Mouse (Mus musculus): ENCODE data around the gene St6galnac6.

Gene St6galnac6

GRCm38 (mm10) chr2:32601417-32602065 lies 2.0 kb downstream of the St6galnac6 start:
- CTCF ChIA-PET = interaction anchor here (0.5 to 5.1 kb wide), 25 partner anchors 11 to 504 kb away, joined by 3 to 32 read pairs (median 4); partner anchors contain the start of genes 9430097D07Rik (in 3 of the 4), Pip5kl1 (in 2 of the 4), St6galnac4 (in 2 of the 4) and Slc25a25 (in 1 of the 4)
- POLR2A ChIA-PET = interaction anchor here in 3 of 4 experiments (0.6 to 1.4 kb wide), 10 partner anchors 9 to 105 kb away, joined by 3 to 4 read pairs (median 3); partner anchors contain the start of genes Dpm2 (in 1 of the 3) and Eng (in 1 of the 3)

GRCm38 (mm10) chr2:32602600-32603054 lies 3.1 kb downstream of the St6galnac6 start:
- POLR2A ChIA-PET = interaction anchor here in 2 of 4 experiments (0.6 to 1.5 kb wide), 7 partner anchors 19 to 255 kb away, joined by 3 to 6 read pairs (median 3); partner anchors contain the start of gene Eng (in 1 of the 2)

GRCm38 (mm10) chr2:32604631-32605030 lies 5.1 kb downstream of the St6galnac6 start:
- CTCF ChIA-PET = interaction anchor here in 2 of 4 experiments (0.5 to 5.1 kb wide), 8 partner anchors 18 to 253 kb away, joined by 3 to 32 read pairs (median 6); partner anchors contain the start of gene St6galnac4 (in 2 of the 2)
- POLR2A ChIA-PET = interaction anchor here in 2 of 4 experiments (0.7 to 2.9 kb wide), 6 partner anchors 17 to 411 kb away, joined by 3 to 7 read pairs (median 3); partner anchors contain the start of genes Dpm2 (in 1 of the 2) and St6galnac4 (in 1 of the 2)

More at GRCm38 (mm10) chr2:32602600-32603054, 3.1 kb downstream of the St6galnac6 start:
- CTCF ChIA-PET = interaction anchor here (0.6 to 5.1 kb wide), 18 partner anchors 9 to 198 kb away, joined by 3 to 32 read pairs (median 4); partner anchors contain the start of genes Pip5kl1 (in 2 of the 4), St6galnac4 (in 2 of the 4) and 9430097D07Rik (in 1 of the 4)

GRCm38 (mm10) chr2:32606161-32607142 lies 6.9 kb downstream of the St6galnac6 start:
- ChIA-PET POLR2A (interaction anchor here (0.6 to 4.8 kb wide), 35 partner anchors 9 to 457 kb away, joined by 3 to 33 read pairs (median 4); partner anchors contain the start of genes St6galnac4 (in 3 of the 4), Dpm2 (in 1 of the 4), Fam102a (in 1 of the 4) and Lrsam1 (in 1 of the 4)), CTCF (interaction anchor here (0.5 to 2.9 kb wide), 44 partner anchors 8 to 874 kb away, joined by 3 to 17 read pairs (median 4); partner anchors contain the start of genes St6galnac4 (in 2 of the 4), Dpm2 (in 1 of the 4), Pip5kl1 (in 1 of the 4) and Tor2a (in 1 of the 4))

- ChIA-PET CTCF (interaction anchor here (0.6 to 2.9 kb wide), 30 partner anchors 8 to 321 kb away, joined by 3 to 17 read pairs (median 4); partner anchors contain the start of genes St6galnac4 (in 2 of the 4), 9430097D07Rik (in 1 of the 4), Dpm2 (in 1 of the 4) and Tor2a (in 1 of the 4)), POLR2A (interaction anchor here (0.6 to 4.8 kb wide), 41 partner anchors 8 to 458 kb away, joined by 3 to 33 read pairs (median 4); partner anchors contain the start of genes St6galnac4 (in 3 of the 4), Lrsam1 (in 2 of the 4), Rpl12 (in 2 of the 4) and Eng (in 1 of the 4))
These were observed 7.9 kb downstream of the St6galnac6 start for GRCm38 (mm10) chr2:32607262-32607947.

GRCm38 (mm10) chr2:32608141-32608777 lies 8.8 kb downstream of the St6galnac6 start:
- POLR2A ChIA-PET = interaction anchor here in 3 of 4 experiments (0.6 to 4.8 kb wide), 47 partner anchors 9 to 1830 kb away, joined by 3 to 33 read pairs (median 4); partner anchors contain the start of genes Lrsam1 (in 3 of the 3), Rpl12 (in 3 of the 3), Eng (in 2 of the 3) and 1110008P14Rik (in 1 of the 3)
- CTCF ChIA-PET = interaction anchor here in 3 of 4 experiments (0.6 to 2.9 kb wide), 27 partner anchors 7 to 353 kb away, joined by 3 to 17 read pairs (median 5); partner anchors contain the start of genes 9430097D07Rik (in 1 of the 3), Lrsam1 (in 1 of the 3), Pip5kl1 (in 1 of the 3) and Rpl12 (in 1 of the 3)

- ChIA-PET POLR2A (interaction anchor here (0.6 to 4.8 kb wide), 46 partner anchors 8 to 1831 kb away, joined by 3 to 33 read pairs (median 4); partner anchors contain the start of genes Lrsam1 (in 3 of the 4), Rpl12 (in 3 of the 4), Eng (in 2 of the 4) and 1110008P14Rik (in 1 of the 4)), CTCF (interaction anchor here in 3 of 4 experiments (0.5 to 2.9 kb wide), 25 partner anchors 10 to 353 kb away, joined by 3 to 17 read pairs (median 4); partner anchors contain the start of genes 9430097D07Rik (in 1 of the 3), Lrsam1 (in 1 of the 3), Pip5kl1 (in 1 of the 3) and Rpl12 (in 1 of the 3))
These were observed 9.4 kb downstream of the St6galnac6 start for GRCm38 (mm10) chr2:32608778-32609435.

GRCm38 (mm10) chr2:32610610-32611229 lies 11.2 kb downstream of the St6galnac6 start:
- ChIA-PET CTCF (interaction anchor here in 3 of 4 experiments (0.8 to 1.9 kb wide), 12 partner anchors 23 to 298 kb away, joined by 3 to 6 read pairs (median 4); partner anchors contain the start of genes Dpm2 (in 1 of the 3) and Eng (in 1 of the 3)), POLR2A (interaction anchor here in 2 of 4 experiments (0.6 to 4.8 kb wide), 14 partner anchors 8 to 117 kb away, joined by 3 to 22 read pairs (median 3); partner anchors contain the start of genes 9430097D07Rik (in 1 of the 2), Fpgs (in 1 of the 2) and Pip5kl1 (in 1 of the 2))

GRCm38 (mm10) chr2:32612274-32612673 lies 12.8 kb downstream of the St6galnac6 start:
- ChIA-PET POLR2A (interaction anchor here in 3 of 4 experiments (0.5 to 3.5 kb wide), 30 partner anchors 9 to 349 kb away, joined by 3 to 29 read pairs (median 3); partner anchors contain the start of genes Dpm2 (in 1 of the 3), Lrsam1 (in 1 of the 3), Rpl12 (in 1 of the 3) and St6galnac4 (in 1 of the 3)), CTCF (interaction anchor here (0.5 to 1.5 kb wide), 32 partner anchors 9 to 396 kb away, joined by 3 to 14 read pairs (median 4); partner anchors contain the start of genes Dpm2 (in 1 of the 4) and Pip5kl1 (in 1 of the 4))

- ChIA-PET POLR2A (interaction anchor here in 2 of 4 experiments (0.6 to 1.7 kb wide), 7 partner anchors 8 to 83 kb away, joined by 3 to 7 read pairs (median 4); partner anchors contain the start of gene St6galnac4 (in 1 of the 2)), CTCF (interaction anchor here in 2 of 4 experiments (1.0 to 1.3 kb wide), 2 partner anchors 14 to 34 kb away, joined by 3 to 5 read pairs; no protein-coding TSS in a partner anchor)
These were observed 17.6 kb downstream of the St6galnac6 start for GRCm38 (mm10) chr2:32617109-32617508.

GRCm38 (mm10) chr2:32617601-32618000 lies 18.1 kb downstream of the St6galnac6 start:
- POLR2A ChIA-PET = interaction anchor here in 3 of 4 experiments (0.6 to 3.0 kb wide), 5 partner anchors 9 to 128 kb away, joined by 3 to 20 read pairs (median 7); no protein-coding TSS in a partner anchor

GRCm38 (mm10) chr2:32618051-32618450 lies 18.5 kb downstream of the St6galnac6 start:
- ChIA-PET POLR2A (interaction anchor here in 3 of 4 experiments (0.6 to 3.0 kb wide), 5 partner anchors 8 to 128 kb away, joined by 3 to 20 read pairs (median 4); no protein-coding TSS in a partner anchor), CTCF (interaction anchor here in 2 of 4 experiments (0.9 to 1.4 kb wide), 3 partner anchors 10 to 71 kb away, joined by 3 to 6 read pairs (median 4); no protein-coding TSS in a partner anchor)

More at GRCm38 (mm10) chr2:32617601-32618000, 18.1 kb downstream of the St6galnac6 start:
- CTCF ChIA-PET = interaction anchor here in 1 of 4 experiments (1.4 kb wide), 1 partner anchor 72 kb away, joined by 3 read pairs; no protein-coding TSS in a partner anchor

GRCm38 (mm10) chr2:32620682-32621516 lies 21.4 kb downstream of the St6galnac6 start:
- CTCF ChIA-PET = interaction anchor here in 2 of 4 experiments (0.6 to 0.8 kb wide), 2 partner anchors 11 to 17 kb away, joined by 3 read pairs; no protein-coding TSS in a partner anchor
- POLR2A ChIA-PET = interaction anchor here in 2 of 4 experiments (0.5 to 3.0 kb wide), 6 partner anchors 7 to 448 kb away, joined by 3 to 20 read pairs (median 4); no protein-coding TSS in a partner anchor

All from embryonic stem cell, embryonic (primary cell).